Mouse (Mus musculus): Measurements from ENCODE around the gene Tmem30b.

- TF ChIP-seq CTCF (IDR thresholded peaks at IDR 0.05; ENCODE audit: control insufficient read depth, insufficient read depth, low read length) = no peak
- no peak for TF ChIP-seq POLR2A (IDR thresholded peaks at IDR 0.05; ENCODE audit: borderline replicate concordance, control insufficient read depth, low read depth, low read length)
These were observed 45.4 kb downstream of the Tmem30b start for GRCm38 (mm10) chr12:73500689-73501326.

All from bone marrow, adult 2 months (tissue).